Mouse (Mus musculus) bone marrow macrophage, adult 2 months (primary cell): ENCODE data around the gene Gm29776.

Source experiments
- CTCF ChIP-seq: IDR thresholded peaks from 2 replicates; pipeline ENCODE4 v1.5.1; 2012; ENCODE audit warnings: low read depth, mild to moderate bottlenecking, low read length, moderate library complexity
- POLR2A ChIP-seq: IDR thresholded peaks from 2 replicates; pipeline ENCODE4 v1.6.1; 2012; ENCODE audit warnings: mild to moderate bottlenecking, low read depth, low read length, borderline replicate concordance

- TF ChIP-seq POLR2A, result no peak
- no peak for TF ChIP-seq CTCF
Observed at GRCm38 (mm10) chr14:54646898-54647636, 51.6 kb downstream of the Gm29776 start.
